Mouse (Mus musculus) kidney, postnatal 0 days (tissue): Measurements from ENCODE around the gene Vmn2r45. TPM values are rescaled to one million over a fixed set of nuclear protein-coding genes. Genes with fewer than 3 reads are reported as not detected.
"Not testable (repeated sequence)": the region's sequence is repeated elsewhere in the genome, so short reads cannot be mapped to it uniquely, and the experiment has no call there.

Source experiments
- ATAC-seq: fragments of 200-750 bp; cut with Nextera tagmentation; replicated peaks from 2 replicates; pipeline ENCODE4 v1.8.0; 2017; ENCODE audit warnings: low read depth, moderate number of reproducible peaks, moderate TSS enrichment, moderate library complexity; ENCODE audit not compliant: low FRiP score
- DNase-seq: peaks from one replicate; pipeline ENCODE4 v3.0.0-alpha.2; 2016; ENCODE audit warnings: low spot score
- H3K27ac ChIP-seq: fragments of 300-500 bp; sonication (generic); 2 replicates; pipeline ENCODE4 v1.5.1; 2014; ENCODE audit warnings: mild to moderate bottlenecking
- H3K27me3 ChIP-seq: fragments of 300-500 bp; sonication (generic); 2 replicates; pipeline ENCODE4 v1.6.1; 2014; ENCODE audit warnings: low read length, mixed read lengths; ENCODE audit not compliant: insufficient read depth
- H3K36me3 ChIP-seq: fragments of 300-500 bp; sonication (generic); 2 replicates; pipeline ENCODE4 v1.6.1; 2014; ENCODE audit warnings: low read length, mixed read lengths; ENCODE audit not compliant: insufficient read depth
- H3K4me1 ChIP-seq: fragments of 300-500 bp; sonication (generic); replicated peaks from 2 replicates; pipeline ENCODE4 v1.6.1; 2014; ENCODE audit warnings: antibody characterized with exemption, low read length, mixed read lengths; ENCODE audit not compliant: insufficient read depth
- H3K4me2 ChIP-seq: fragments of 300-500 bp; sonication (generic); 2 replicates; pipeline ENCODE4 v1.6.1; 2014; ENCODE audit warnings: mild to moderate bottlenecking, low read length, moderate library complexity, mixed read lengths
- H3K4me3 ChIP-seq: fragments of 300-500 bp; sonication (generic); replicated peaks from 2 replicates; pipeline ENCODE4 v1.5.1; 2014; ENCODE audit warnings: low read depth, low read length
- H3K9ac ChIP-seq: fragments of 300-500 bp; sonication (generic); 2 replicates; pipeline ENCODE4 v1.6.1; 2014; ENCODE audit warnings: low read depth, low read length
- H3K9me3 ChIP-seq: fragments of 300-500 bp; sonication (generic); replicated peaks from 2 replicates; pipeline ENCODE4 v1.6.1; 2016; ENCODE audit warnings: low read length, inconsistent platforms, mixed read lengths
- WGBS: fragments of 180-500 bp; shearing (Covaris S2); extraction: QIAGEN DNeasy Blood & Tissue Kit; methylation state at CpG from one replicate; pipeline ENCODE4 v1.1.7; 2014; 5-methylcytosine and 5-hydroxymethylcytosine counted together
- polyA plus RNA-seq: library from polyadenylated mRNA; unstranded; fragments of >200 nt; fragmentation: Nextera tagmentation; extraction: Ambion mirVana; gene quantifications from 2 replicates; pipeline ENCODE4 v1.2.1, GENCODE M21; 2015

Vmn2r45 gene
- polyA plus RNA-seq: not detected in 2 replicates

DNA sequence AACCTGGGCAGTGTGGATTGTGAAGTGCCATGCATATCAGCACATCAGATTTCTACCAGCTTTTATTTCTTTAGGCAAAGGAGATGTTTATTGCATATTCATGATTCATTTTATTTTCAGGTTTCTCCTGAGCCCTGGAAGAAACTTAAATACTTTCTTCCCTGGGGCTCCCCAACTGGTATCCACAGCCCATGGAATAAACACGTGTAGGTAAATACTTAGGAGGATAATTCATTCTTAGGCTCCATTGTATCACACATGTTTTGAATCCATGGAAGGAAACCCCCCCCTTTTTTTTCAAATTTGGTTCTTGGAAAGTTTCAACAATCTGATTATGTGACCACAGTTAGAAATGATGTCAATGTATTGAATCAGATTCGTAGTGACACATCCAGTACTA lies at the start of gene Vmn2r45:
Gene Vmn2r45, minus strand, starts transcription at position 101 of the 400 bp plus-strand sequence.
- not testable (repeated sequence) for H3K36me3 ChIP-seq, H3K9me3 ChIP-seq, H3K4me2 ChIP-seq, DNase-seq, H3K4me3 ChIP-seq, H3K9ac ChIP-seq, H3K27ac ChIP-seq, ATAC-seq, H3K27me3 ChIP-seq, H3K4me1 ChIP-seq
- WGBS: 57% methylated on average over 1 of the region's 2 CpGs

Other genes starting within 250 kb of the Vmn2r45 start
- gene Vmn2r43, start 228.5 kb downstream of the Vmn2r45 start, polyA plus RNA-seq: not detected in 2 replicates
- not detected in 2 replicates for gene Vmn2r44, start 105.7 kb downstream of the Vmn2r45 start, polyA plus RNA-seq